Mouse (Mus musculus) central nervous system, embryonic 18 days (tissue): Measurements from ENCODE around the gene Gm27029. TPM values are rescaled to one million over a fixed set of nuclear protein-coding genes. Genes with fewer than 3 reads are reported as not detected.

Source experiments
- polyA plus RNA-seq: library from polyadenylated mRNA; depleted of rRNA; stranded (reverse); fragments of >200 nt; gene quantifications from 2 replicates; pipeline ENCODE4 v1.2.3, GENCODE M21; 2012; rRNA removed

The Gm27029 gene
- 4.1 and 4.2 TPM in 2 replicates for polyA plus RNA-seq

GRCm38 (mm10) chr11:101424105-101424851, at the start of gene Gm27029:
Gene Gm27029 (minus strand): TSS chr11:101424796.

GRCm38 (mm10) chr11:101465869-101466551, 41.4 kb upstream of the Gm27029 start, which contains the start of gene Vat1:
Gene Vat1 (minus strand): TSS chr11:101466230.

DNA sequence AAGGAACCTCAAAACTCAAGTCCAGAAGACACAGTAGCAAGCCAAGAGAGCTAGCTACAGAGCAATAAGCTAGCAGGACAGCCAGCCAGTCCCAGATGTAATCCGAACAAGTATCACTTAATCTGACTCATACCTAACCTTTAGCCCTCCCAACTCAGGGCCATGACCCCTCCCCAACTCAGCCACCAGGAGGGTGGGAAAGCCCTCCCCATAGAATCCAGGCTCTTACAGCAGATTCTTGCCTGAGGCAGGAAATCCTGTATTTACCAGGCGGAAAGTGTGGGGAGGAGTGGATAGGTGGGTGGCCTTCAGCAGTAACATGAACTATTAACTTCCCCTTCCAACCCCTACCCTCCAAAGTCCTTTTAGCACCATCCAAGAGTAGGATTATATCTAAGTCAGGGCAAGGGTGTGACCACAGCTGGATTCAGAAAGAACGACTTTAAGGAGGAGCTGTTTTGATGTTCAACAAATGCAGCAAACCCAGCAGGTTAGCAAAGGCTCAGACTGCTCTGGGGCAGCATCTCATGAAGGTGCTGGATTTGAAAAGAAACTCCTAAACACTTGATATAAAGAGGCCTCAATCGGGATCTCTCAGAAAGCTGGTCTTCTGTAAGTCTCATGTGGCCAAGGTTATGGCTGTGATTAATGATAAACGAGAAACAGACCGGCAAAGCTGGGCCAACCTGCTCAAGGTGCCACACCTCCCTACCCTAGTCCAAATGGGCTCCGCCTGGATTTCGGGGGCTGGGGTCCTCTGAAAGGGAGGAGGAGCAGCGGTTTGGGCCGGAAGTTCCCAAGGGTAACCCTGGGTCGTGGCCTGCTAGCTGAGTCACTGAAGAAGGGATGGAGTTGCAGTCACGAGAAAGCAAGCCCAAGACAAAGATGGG, 39.9 kb upstream of the Gm27029 start, which contains the start of gene Rnd2:
Gene Rnd2, plus strand, starts transcription at position 789 of the 890 bp plus-strand sequence.

GRCm38 (mm10) chr11:101448274-101448746, 23.7 kb upstream of the Gm27029 start, which contains the start of gene Ifi35:
Gene Ifi35 (plus strand): TSS chr11:101448407.

GRCm38 (mm10) chr11:101442127-101442693, 17.6 kb upstream of the Gm27029 start, which contains the start of gene Rpl27:
Gene Rpl27 (plus strand): TSS chr11:101442298.

GRCm38 (mm10) chr11:101424925-101425813, 573 bp upstream of the Gm27029 start, which contains the start of the genes Rundc1 and Ptges3l:
Gene Rundc1 (plus strand): TSS chr11:101425085.
Gene Ptges3l (minus strand): TSS chr11:101425333.

GRCm38 (mm10) chr11:101417101-101417855, 7.3 kb downstream of the Gm27029 start, which contains the start of gene Aarsd1:
Gene Aarsd1 (minus strand): TSS chr11:101417615.

GRCm38 (mm10) chr11:101367326-101367935, 57.2 kb downstream of the Gm27029 start, which contains the start of gene G6pc:
Gene G6pc (plus strand): TSS chr11:101367561.

Other genes with a start within 250 kb of the Gm27029 start
- gene Ccr10, start 249.4 kb downstream of the Gm27029 start, polyA plus RNA-seq = 0.21 and 0.28 TPM in 2 replicates
- 37.9 and 39.6 TPM in 2 replicates for gene Ezh1, start 198.3 kb downstream of the Gm27029 start, polyA plus RNA-seq
- 79.4 and 81.7 TPM in 2 replicates for gene Ramp2, start 178.8 kb downstream of the Gm27029 start, polyA plus RNA-seq
- 56.9 and 58.5 TPM in 2 replicates for gene Vps25, start 171.1 kb downstream of the Gm27029 start, polyA plus RNA-seq
- gene Wnk4, start 164.2 kb downstream of the Gm27029 start, polyA plus RNA-seq = 4.4 and 5.4 TPM in 2 replicates
- gene Cntd1, start 145.8 kb downstream of the Gm27029 start, polyA plus RNA-seq = 0.66 and 0.69 TPM in 2 replicates
- gene Coa3, start 145.7 kb downstream of the Gm27029 start, polyA plus RNA-seq = 165 and 213 TPM in 2 replicates
- 115 and 124 TPM in 2 replicates for gene Becn1, start 122.5 kb downstream of the Gm27029 start, polyA plus RNA-seq
- 103 and 105 TPM in 2 replicates for gene Psme3, start 108.6 kb downstream of the Gm27029 start, polyA plus RNA-seq
- 7.0 and 7.4 TPM in 2 replicates for gene Aoc2, start 99.7 kb downstream of the Gm27029 start, polyA plus RNA-seq
- gene Aoc3, start 94.2 kb downstream of the Gm27029 start, polyA plus RNA-seq = 0.52 and 0.82 TPM in 2 replicates
- gene G6pc, start 57.2 kb downstream of the Gm27029 start, polyA plus RNA-seq = 0.03 and 0.05 TPM in 2 replicates
- gene Aarsd1, start 7.2 kb downstream of the Gm27029 start, polyA plus RNA-seq = 49.2 and 49.6 TPM in 2 replicates
- 29.8 and 30.1 TPM in 2 replicates for gene Rundc1, start 289 bp upstream of the Gm27029 start, polyA plus RNA-seq
- 2.3 and 5.0 TPM in 2 replicates for gene Ptges3l, start 537 bp upstream of the Gm27029 start, polyA plus RNA-seq
- 841 and 842 TPM in 2 replicates for gene Rpl27, start 17.5 kb upstream of the Gm27029 start, polyA plus RNA-seq
- 6.2 and 7.4 TPM in 2 replicates for gene Ifi35, start 23.6 kb upstream of the Gm27029 start, polyA plus RNA-seq
- 118 and 125 TPM in 2 replicates for gene Rnd2, start 40.2 kb upstream of the Gm27029 start, polyA plus RNA-seq
- 162 and 171 TPM in 2 replicates for gene Vat1, start 41.4 kb upstream of the Gm27029 start, polyA plus RNA-seq
- 2.2 and 2.7 TPM in 2 replicates for gene Brca1, start 127.2 kb upstream of the Gm27029 start, polyA plus RNA-seq
- 100 and 103 TPM in 2 replicates for gene Nbr1, start 127.4 kb upstream of the Gm27029 start, polyA plus RNA-seq
- 3.3 and 3.5 TPM in 2 replicates for gene Tmem106a, start 157.4 kb upstream of the Gm27029 start, polyA plus RNA-seq
- not detected in 2 replicates for gene Gm11634, start 174.5 kb upstream of the Gm27029 start, polyA plus RNA-seq
- 8.6 and 12.8 TPM in 2 replicates for gene Rdm1, start 202.4 kb upstream of the Gm27029 start, polyA plus RNA-seq
- gene Arl4d, start 240.7 kb upstream of the Gm27029 start, polyA plus RNA-seq = 27.0 and 36.2 TPM in 2 replicates